Mouse (Mus musculus): ENCODE data around the gene Slc24a2.

DNA sequence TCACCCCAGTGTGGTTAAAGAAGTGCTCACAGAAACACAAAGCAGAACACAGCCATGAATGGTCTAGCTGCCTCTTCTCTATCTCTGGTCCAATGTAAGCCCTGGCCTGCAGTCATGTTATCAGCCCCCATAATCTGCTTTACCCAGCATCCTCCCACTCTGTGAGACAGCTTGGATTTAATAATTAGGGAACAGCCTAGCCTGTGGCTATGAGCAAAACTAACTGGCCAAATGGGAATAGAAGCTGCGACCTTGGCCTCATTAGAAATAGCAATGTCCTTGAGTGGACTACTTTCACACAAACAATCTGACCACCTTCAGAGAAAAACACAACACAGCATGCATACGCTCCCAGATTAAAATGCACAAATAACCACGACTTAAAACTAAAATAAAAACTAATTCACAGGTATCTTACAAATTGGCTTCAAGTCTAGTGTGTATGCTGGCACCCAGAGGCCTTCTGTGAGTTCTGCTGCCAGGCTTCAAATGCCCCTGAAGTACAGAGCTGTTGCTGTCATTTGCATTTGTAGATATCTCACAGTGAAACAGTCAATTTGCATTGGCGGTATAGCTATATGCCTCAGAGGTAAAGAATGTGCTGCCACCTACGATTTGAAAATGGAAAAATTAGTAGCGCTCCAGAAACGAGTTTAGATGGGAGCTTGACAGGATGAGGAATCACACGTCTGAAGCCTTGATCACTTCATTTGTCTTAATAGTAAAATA, 120.8 kb downstream of the Slc24a2 start:
- TF ChIP-seq CTCF (IDR thresholded peaks at IDR 0.05; ENCODE audit: extremely low read depth, insufficient read length, insufficient replicate concordance, low read depth, low read length) (no peak), POLR2A (IDR thresholded peaks at IDR 0.05; ENCODE audit: low read depth, low read length) (no peak)
